Mouse (Mus musculus) spleen, adult 2 months (tissue): ENCODE measurements around the gene Spen. TPM values are rescaled to one million over a fixed set of nuclear protein-coding genes. Genes with fewer than 3 reads are reported as not detected.

Experiments used
- DNase-seq, 2 experiments: peaks; one replicate each; pipeline versions ENCODE4 v3.0.0 to v3.0.0-alpha.2; 2012 to 2021; ENCODE audit warnings: low spot score in 2 of 2, low read depth in 1 of 2
- H3K27ac ChIP-seq: fragments of 200-500 bp; 2 replicates; pipeline ENCODE4 v1.5.1; 2012; ENCODE audit warnings: low read length, inconsistent platforms; ENCODE audit not compliant: insufficient read depth
- H3K27me3 ChIP-seq: fragments of 200-500 bp; 2 replicates; pipeline ENCODE4 v1.6.1; 2012; ENCODE audit warnings: mild to moderate bottlenecking, moderate library complexity, low read length, inconsistent platforms; ENCODE audit not compliant: control insufficient read depth, insufficient read depth
- H3K36me3 ChIP-seq: fragments of 200-500 bp; 2 replicates; pipeline ENCODE4 v1.6.1; 2012; ENCODE audit warnings: mild to moderate bottlenecking, low read length, inconsistent platforms; ENCODE audit not compliant: control insufficient read depth, insufficient read depth
- H3K4me1 ChIP-seq: fragments of 200-500 bp; 2 replicates; pipeline ENCODE4 v1.6.1; 2011; ENCODE audit warnings: inconsistent platforms; ENCODE audit not compliant: control insufficient read depth, insufficient read depth, insufficient read length
- H3K4me3 ChIP-seq: fragments of 200-500 bp; 2 replicates; pipeline ENCODE4 v1.5.1; 2011; ENCODE audit warnings: mild to moderate bottlenecking, inconsistent platforms; ENCODE audit not compliant: insufficient read depth, insufficient read length; ENCODE audit errors: extremely low read depth
- CTCF ChIP-seq: fragments of 200-500 bp; IDR thresholded peaks from 2 replicates; pipeline ENCODE4 v1.5.1; 2011; ENCODE audit warnings: mild to moderate bottlenecking, inconsistent platforms; ENCODE audit not compliant: insufficient read depth, insufficient read length, insufficient replicate concordance; ENCODE audit errors: extremely low read depth
- POLR2A ChIP-seq: fragments of 200-500 bp; IDR thresholded peaks from 2 replicates; pipeline ENCODE4 v1.6.1; 2011; ENCODE audit warnings: low read depth, low read length, inconsistent platforms
- WGBS: fragments of 180-500 bp; shearing (Covaris S2); methylation state at CpG from one replicate; pipeline ENCODE4 v1.1.7; 2018; 5-methylcytosine and 5-hydroxymethylcytosine counted together
- polyA plus RNA-seq: library from polyadenylated mRNA; depleted of rRNA; stranded (reverse); fragments of >200 nt; gene quantifications from 2 replicates; pipeline ENCODE4 v1.2.3, GENCODE M21; 2012

Spen gene
- polyA plus RNA-seq, 1 experiment: 28.2 TPM

GRCm38 (mm10) chr4:141471491-141471890 lies 66.9 kb downstream of the Spen start:
- no peaks in the 10 kb centered on the region for H3K4me1 ChIP-seq
- WGBS: 95% methylated on average over 16 of the region's 16 CpGs
- no peak for DNase-seq
- H3K4me3 ChIP-seq: no peak overlapping the region
- peaks cover 78% of the 10 kb centered on the region for H3K36me3 ChIP-seq
- TF ChIP-seq CTCF (no peak), POLR2A (no peak)
- H3K27me3 ChIP-seq: no peaks in the 10 kb centered on the region
- H3K27ac ChIP-seq: no peak overlapping the region

GRCm38 (mm10) chr4:141469343-141469742 lies 69.1 kb downstream of the Spen start:
- H3K27me3 ChIP-seq: no peaks in the 10 kb centered on the region
- no peak overlapping the region for H3K4me3 ChIP-seq
- DNase-seq: no peak
- 94% methylated on average over 9 of the region's 9 CpGs for WGBS
- TF ChIP-seq CTCF (no peak), POLR2A (no peak)
- H3K4me1 ChIP-seq: no peaks in the 10 kb centered on the region
- peaks cover 79% of the 10 kb centered on the region for H3K36me3 ChIP-seq
- no peak overlapping the region for H3K27ac ChIP-seq

GRCm38 (mm10) chr4:141468576-141468975 lies 69.8 kb downstream of the Spen start:
- no peak for DNase-seq
- H3K27ac ChIP-seq: no peak overlapping the region
- no peak overlapping the region for H3K4me3 ChIP-seq
- H3K27me3 ChIP-seq: no peaks in the 10 kb centered on the region
- H3K4me1 ChIP-seq: no peaks in the 10 kb centered on the region
- WGBS: 79% methylated on average over 10 of the region's 10 CpGs
- TF ChIP-seq POLR2A: no peak
- no peak for TF ChIP-seq CTCF
- H3K36me3 ChIP-seq: peaks cover 82% of the 10 kb centered on the region

DNA sequence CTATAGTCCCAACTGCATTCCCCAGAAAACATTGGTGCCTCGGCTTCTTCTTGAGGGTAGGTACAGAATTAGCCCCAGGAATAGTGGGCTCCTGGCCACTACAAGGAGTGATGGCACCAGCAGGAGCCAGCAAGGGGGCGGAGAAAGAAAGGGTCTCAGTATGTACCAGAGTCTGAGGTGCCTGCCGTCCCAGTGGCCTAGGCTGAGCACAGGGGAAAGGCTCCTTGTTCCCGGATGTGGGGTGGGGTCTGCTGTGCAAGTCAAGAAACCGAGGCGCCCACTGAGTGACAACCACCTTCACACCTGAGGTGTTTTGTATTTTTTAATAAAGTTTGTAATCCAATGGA lies 70.8 kb downstream of the Spen start:
- Histone ChIP-seq H3K27me3 (no peaks in the 10 kb centered on the region), H3K4me3 (no peak overlapping the region), H3K4me1 (no peaks in the 10 kb centered on the region), H3K27ac (no peak overlapping the region), H3K36me3 (peaks cover 82% of the 10 kb centered on the region)
- DNase-seq: no peak
- TF ChIP-seq CTCF (no peak), POLR2A (no peak)
- 91% methylated on average over 6 of the region's 6 CpGs for WGBS

DNA sequence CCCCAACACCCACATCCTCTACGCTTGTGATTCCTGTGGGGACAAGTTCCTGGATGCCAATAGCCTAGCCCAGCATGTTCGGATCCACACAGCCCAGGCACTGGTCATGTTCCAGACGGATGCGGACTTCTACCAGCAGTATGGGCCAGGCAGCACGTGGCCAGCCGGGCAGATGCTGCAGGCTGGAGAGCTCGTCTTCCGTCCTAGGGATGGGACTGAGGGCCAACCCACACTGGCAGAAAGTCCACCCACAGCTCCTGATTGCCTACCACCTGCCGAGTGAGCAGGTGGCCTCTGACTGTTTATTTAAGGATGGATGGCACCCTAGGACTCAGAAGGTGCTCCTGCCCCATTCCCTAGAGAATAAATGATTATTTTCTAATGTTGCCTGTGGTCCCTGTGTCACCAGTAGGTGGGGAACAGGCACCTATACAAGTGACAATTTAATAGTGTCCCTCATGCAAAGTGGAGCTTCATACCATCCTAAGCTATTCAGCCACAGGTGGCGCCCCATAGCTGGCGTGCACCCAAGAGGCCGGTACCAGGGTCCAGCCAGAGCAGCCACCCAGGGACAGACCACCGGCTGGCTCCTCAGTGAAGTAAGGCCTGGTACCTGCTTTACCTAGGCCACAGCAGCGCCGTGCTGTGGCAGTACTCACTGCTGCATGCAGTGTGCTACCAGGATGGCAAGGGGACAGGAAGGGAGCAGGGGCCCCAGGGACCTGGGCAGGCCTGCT lies 71.4 kb downstream of the Spen start:
- Histone ChIP-seq H3K4me3 (no peak overlapping the region), H3K36me3 (peaks cover 79% of the 10 kb centered on the region), H3K4me1 (no peaks in the 10 kb centered on the region), H3K27ac (no peak overlapping the region), H3K27me3 (no peaks in the 10 kb centered on the region)
- DNase-seq: no peak
- WGBS: 94% methylated on average over 15 of the region's 15 CpGs
- TF ChIP-seq CTCF: no peak
- no peak for TF ChIP-seq POLR2A

GRCm38 (mm10) chr4:141466289-141466795 lies 72.1 kb downstream of the Spen start:
- TF ChIP-seq CTCF (no peak), POLR2A (no peak)
- no peaks in the 10 kb centered on the region for H3K4me1 ChIP-seq
- H3K36me3 ChIP-seq: peaks cover 75% of the 10 kb centered on the region
- H3K27me3 ChIP-seq: no peaks in the 10 kb centered on the region
- no peak overlapping the region for H3K27ac ChIP-seq
- H3K4me3 ChIP-seq: no peak overlapping the region
- WGBS: 94% methylated on average over 16 of the region's 16 CpGs
- DNase-seq: no peak
